Mouse (Mus musculus): Measurements from ENCODE around the gene Barhl1.

Gene Barhl1

DNA sequence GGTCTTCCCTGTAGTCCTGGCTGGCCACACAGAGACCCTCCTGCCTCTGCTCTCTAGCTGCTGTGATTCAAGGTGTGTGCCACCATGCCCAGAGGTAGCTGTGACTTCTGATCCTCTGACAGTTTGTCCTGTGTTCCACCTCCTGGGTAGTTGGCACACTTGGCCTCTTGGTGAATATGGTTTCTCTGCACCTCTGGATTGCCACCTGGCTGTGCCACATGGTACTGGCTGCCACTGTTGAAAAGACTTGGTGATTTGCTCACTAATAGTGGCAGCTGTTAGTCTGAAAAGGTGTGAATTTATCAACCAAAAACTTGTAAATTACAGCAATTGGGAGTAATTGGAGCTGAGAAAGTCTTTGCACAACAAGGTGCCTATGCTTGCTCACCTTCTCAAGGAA is 52.6 kb downstream of the Barhl1 start:
- no peak for DNase-seq (ENCODE audit: low read depth, low spot score)

DNA sequence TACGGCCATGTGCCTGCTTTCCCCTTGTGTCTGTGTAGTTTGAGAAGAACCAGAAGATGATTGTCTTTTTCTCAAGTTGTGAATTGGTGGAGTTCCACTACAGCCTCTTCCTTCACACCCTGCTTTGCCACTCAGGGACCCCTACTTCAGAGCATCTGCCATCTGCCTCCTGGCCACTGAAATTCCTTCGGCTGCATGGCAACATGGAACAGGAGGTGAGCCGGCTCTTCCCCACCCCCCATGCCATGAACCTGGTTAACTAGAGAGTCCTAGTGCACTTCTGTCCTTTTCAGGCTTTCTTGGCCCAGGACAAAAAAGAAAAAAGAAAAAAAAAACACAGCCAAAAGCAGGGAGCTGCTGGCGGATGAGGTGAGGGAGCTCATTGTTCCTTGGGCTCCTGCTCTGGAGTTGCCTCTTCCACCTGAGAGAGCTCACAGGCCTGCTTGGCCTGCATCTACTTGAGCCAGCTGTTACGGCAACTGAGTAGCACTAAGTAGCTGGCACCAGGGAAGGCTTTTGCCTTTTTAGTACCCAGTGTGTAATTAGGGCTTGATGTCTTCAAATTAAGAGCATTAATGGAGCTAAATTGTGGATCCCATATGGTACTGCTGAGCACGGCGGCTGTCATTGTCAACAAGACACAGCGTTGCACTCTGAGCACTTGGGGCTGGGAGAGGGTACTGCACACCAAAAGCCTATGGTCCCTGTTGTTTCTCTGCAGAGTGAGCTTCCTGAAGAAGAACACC is 55.6 kb downstream of the Barhl1 start:
- no peak for DNase-seq (ENCODE audit: low read depth, low spot score)

DNA sequence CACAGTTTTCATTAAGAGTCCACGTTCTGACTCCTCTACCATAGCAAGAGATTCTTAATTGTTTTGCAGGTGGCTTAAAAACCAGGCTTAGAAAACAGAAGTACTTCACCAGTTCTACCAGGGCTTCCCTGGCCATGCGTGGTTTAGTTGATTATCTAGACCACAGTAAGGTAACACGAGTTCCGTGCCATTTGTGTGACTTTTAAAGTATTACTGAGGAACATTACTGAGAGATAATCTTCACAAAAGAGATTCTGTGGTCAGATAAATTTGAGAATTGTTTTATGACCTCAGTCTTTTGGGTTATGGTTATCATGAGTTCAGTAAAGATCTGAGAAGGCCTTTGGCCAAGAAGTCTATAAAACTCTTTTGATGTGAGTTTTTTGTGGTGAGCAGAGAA is 57.2 kb downstream of the Barhl1 start:
- no peak for DNase-seq (ENCODE audit: low read depth, low spot score)
